Mouse (Mus musculus) cerebellum, adult 18-20 months (tissue): ENCODE data around the gene Rdh11.

Experiments
- DNase-seq, 2 experiments: peaks; one replicate each; pipeline ENCODE4 v3.0.0; 2021

Gene Rdh11

GRCm38 (mm10) chr12:79138999-79139398 is 53.1 kb downstream of the Rdh11 start:
- no peak for DNase-seq

DNA sequence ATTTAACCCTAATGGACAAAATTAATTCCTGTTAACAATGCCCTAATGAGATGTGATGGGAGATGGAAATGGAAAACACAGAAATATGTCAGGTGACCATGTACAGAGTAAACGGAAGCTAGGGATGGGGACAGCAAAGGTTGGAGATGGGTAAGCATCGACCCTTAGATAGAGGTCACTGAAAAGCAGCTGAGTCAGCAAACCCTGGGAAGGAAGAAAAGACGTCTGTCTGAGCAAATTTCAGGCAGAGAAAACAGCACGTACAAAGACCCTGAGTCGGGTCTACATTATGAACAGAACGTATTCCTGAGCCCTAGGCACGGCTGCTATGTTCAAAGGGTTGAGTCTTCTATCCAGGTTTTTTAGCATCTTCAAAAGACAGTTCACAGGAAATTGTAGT is 55.1 kb downstream of the Rdh11 start:
- DNase-seq, result no peak

DNA sequence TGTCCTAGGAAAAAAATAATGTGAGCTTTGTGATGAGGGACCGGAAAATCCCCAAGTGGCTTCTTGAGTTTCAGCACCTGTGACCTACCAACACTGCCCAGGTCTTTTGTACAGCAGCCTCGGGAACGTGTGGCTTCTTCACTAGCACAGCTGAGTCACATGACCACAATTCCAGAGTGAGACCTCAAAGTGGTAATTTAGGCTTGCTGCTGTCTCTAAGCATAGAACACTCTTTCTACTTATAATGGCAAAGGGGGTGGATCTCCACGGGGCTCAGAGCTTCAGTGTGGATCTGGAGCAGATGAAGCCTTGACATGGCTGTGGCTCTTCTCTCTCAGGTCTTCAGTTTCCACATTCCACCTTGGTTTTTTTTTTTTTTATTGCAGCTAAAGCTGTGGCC is 57.0 kb downstream of the Rdh11 start:
- DNase-seq, result no peak

- no peak for DNase-seq
These were observed 57.4 kb downstream of the Rdh11 start for GRCm38 (mm10) chr12:79134676-79135075.

DNA sequence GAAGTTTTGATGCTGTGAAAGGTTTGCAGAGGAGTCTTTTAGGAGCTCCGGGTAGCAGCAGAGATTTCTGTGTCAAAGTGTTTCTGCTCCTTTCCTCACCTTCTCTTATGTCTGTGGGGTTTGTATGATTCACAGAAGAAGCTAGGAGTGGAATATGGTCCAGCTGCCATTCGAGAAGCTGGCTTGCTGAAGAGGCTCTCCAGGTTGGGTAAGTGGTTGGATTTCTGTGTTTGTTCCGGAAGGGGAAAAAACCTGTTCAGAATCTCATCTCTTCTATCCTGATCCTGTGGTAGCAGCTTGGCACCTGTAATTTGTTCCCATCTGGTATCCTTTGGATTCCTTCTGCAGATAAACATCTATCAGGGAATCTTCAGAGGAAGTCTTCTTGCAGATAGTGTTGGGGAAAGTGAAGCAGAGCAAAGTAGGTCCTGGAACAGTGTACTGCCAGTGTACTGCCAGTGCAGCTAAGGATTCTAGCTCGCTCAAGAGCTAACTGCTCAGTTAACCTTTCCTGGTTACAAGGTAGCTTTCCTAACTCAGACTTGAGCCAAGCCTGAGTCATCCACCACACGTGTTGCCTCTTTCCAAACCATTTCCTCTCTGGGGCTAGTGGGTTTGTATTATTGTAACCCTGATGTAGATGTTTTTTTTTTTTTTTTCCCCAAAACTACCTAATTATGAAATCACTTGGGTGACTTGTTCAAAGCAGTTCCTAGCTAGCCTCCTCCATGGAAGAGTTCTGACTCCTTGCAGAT is 60.2 kb downstream of the Rdh11 start:
- DNase-seq, result peak in 1 of 2 experiments; percentile 4

GRCm38 (mm10) chr12:79131178-79131675 is 60.9 kb downstream of the Rdh11 start:
- DNase-seq, result peak; percentile 9 to 13

DNA sequence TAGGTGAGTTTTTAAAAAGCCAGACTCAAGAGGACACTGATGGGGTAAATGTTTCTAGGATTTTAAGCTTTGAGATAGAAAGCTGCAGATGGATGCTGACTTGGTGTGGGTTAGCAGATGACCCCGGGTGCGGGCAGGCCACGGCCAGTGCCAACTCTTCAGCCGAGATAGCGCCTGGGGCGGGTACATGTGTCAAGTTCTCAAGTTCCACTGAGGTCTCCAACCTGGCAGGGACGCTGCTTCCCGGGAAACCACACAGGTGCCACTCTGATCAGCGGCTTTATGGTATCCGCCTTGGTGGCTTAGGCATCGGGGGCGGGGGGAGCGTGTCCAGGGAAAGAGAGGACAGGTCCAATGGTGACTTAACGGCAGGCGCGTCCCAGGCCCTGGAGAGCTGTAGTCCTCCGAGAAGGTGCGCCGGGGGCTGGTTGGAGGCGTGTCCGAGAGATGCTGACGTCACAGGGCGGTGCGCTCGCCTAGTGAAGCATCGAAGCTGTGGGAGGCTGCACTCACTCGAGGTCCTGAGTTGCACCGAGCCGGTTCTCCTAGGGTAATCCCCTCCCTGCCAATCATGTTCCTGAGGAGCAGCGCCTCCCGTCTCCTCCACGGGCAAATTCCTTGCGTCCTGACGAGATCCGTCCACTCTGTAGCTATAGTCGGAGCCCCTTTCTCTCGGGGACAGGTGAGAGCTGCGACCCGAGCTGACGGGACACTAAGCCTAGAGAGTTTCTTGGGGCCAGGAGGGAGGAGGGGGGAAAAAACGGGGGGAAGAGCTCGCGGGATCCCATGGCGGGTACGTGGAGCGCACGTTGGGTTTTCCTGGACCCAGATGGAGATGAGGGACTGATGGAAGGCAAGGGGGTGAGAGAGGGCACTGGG is 61.6 kb downstream of the Rdh11 start, which contains the start of gene Arg2:
Gene Arg2 (plus strand): TSS at position 479 of the 879 bp plus-strand sequence.
- peak; percentile 84 to 86 for DNase-seq
